Mouse (Mus musculus) ES-Bruce4 (cell line): Measurements from ENCODE around the gene Dapk2.

Source experiments
- CTCF ChIP-seq: IDR thresholded peaks from one replicate; pipeline ENCODE4 v1.8.1; 2011; ENCODE audit warnings: low read depth, low read length
- EP300 ChIP-seq: IDR thresholded peaks from 2 replicates; pipeline ENCODE4 v1.6.1; 2011; ENCODE audit warnings: low read depth, low read length; ENCODE audit not compliant: insufficient read depth
- POLR2A ChIP-seq: IDR thresholded peaks from one replicate; pipeline ENCODE4 v1.8.1; 2011; ENCODE audit warnings: low read length; ENCODE audit not compliant: insufficient read depth

DNA sequence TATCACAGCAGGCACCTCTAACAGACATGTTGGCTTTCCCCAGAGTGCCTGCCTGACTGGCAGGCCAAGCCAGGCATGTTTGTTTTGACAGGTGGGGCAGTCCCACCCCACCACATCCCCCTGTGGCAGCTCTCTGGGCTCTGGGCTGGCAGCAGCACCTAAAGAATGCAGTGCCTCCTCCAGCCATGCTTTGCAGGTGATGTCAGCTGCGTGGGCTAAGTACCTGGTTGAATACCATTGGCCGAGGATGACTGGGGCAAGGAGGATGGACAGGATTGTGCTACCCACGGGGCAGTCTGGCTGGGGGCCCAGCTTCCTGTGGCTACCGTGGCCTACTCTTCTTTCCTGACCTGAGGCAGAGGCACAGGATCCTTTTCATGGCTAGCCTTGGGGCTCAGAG is 82.5 kb downstream of the Dapk2 start:
- TF ChIP-seq POLR2A (no peak), CTCF (no peak), EP300 (no peak)
